Mouse (Mus musculus) liver, adult 2 months (tissue): Measurements from ENCODE around the gene Spata25. TPM values are rescaled to one million over a fixed set of nuclear protein-coding genes. Genes with fewer than 3 reads are reported as not detected.
"Not testable (repeated sequence)": the region's sequence is repeated elsewhere in the genome, so short reads cannot be mapped to it uniquely, and the experiment has no call there.

ENCODE experiments used
- DNase-seq: peaks from one replicate; pipeline ENCODE4 v3.0.0-alpha.2; 2011; ENCODE audit warnings: low read depth, low spot score; ENCODE audit errors: extremely low read depth
- H3K27ac ChIP-seq: fragments of 200-500 bp; replicated peaks from 2 replicates; pipeline ENCODE4 v1.5.1; 2012; ENCODE audit warnings: low read depth, mild to moderate bottlenecking, control low read depth, inconsistent platforms, low read length; ENCODE audit not compliant: insufficient read depth
- H3K27me3 ChIP-seq: fragments of 200-500 bp; 2 replicates; pipeline ENCODE4 v1.6.1; 2012; ENCODE audit warnings: mild to moderate bottlenecking, moderate library complexity, low read length, inconsistent platforms; ENCODE audit not compliant: control insufficient read depth, insufficient read depth
- H3K36me3 ChIP-seq: fragments of 200-500 bp; 2 replicates; pipeline ENCODE4 v1.6.1; 2012; ENCODE audit warnings: low read length, inconsistent platforms; ENCODE audit not compliant: control insufficient read depth, insufficient read depth
- H3K4me1 ChIP-seq: fragments of 200-500 bp; 2 replicates; pipeline ENCODE4 v1.6.1; 2011; ENCODE audit warnings: low read length; ENCODE audit not compliant: control insufficient read depth, insufficient read depth
- H3K4me3 ChIP-seq: fragments of 200-500 bp; 2 replicates; pipeline ENCODE4 v1.5.1; 2011; ENCODE audit warnings: low read depth, mild to moderate bottlenecking, control low read depth, low read length, moderate library complexity; ENCODE audit not compliant: insufficient read depth
- H3K79me2 ChIP-seq: fragments of 200-500 bp; 2 replicates; pipeline ENCODE4 v1.6.1; 2012; ENCODE audit warnings: inconsistent platforms, mild to moderate bottlenecking, low read length, moderate library complexity; ENCODE audit not compliant: control insufficient read depth, insufficient read depth
- H3K9ac ChIP-seq: fragments of 200-500 bp; 2 replicates; pipeline ENCODE4 v1.6.1; 2012; ENCODE audit warnings: low read depth, mild to moderate bottlenecking, control low read depth, inconsistent platforms, low read length
- CTCF ChIP-seq: fragments of 200-500 bp; IDR thresholded peaks from 2 replicates; pipeline ENCODE4 v1.5.1; 2011; ENCODE audit warnings: low read depth, low read length, control low read depth
- POLR2A ChIP-seq: fragments of 200-500 bp; IDR thresholded peaks from 2 replicates; pipeline ENCODE4 v1.6.1; 2011; ENCODE audit warnings: low read length, control low read depth; ENCODE audit not compliant: insufficient read depth; ENCODE audit errors: extremely low read depth
- WGBS: fragments of 180-500 bp; shearing (Covaris S2); methylation state at CpG from one replicate; pipeline ENCODE4 v1.1.7; 2018; 5-methylcytosine and 5-hydroxymethylcytosine counted together
- polyA plus RNA-seq: library from polyadenylated mRNA; depleted of rRNA; stranded (reverse); fragments of >200 nt; gene quantifications from 2 replicates; pipeline ENCODE4 v1.2.3, GENCODE M21; 2012
- total RNA-seq: library from RNA; depleted of rRNA; stranded (reverse); fragments of >200 nt; gene quantifications from 2 replicates; pipeline ENCODE4 v1.2.3, GENCODE M21; 2014

The Spata25 gene
- total and polyA plus RNA-seq, 2 experiments: 0.18 TPM; not detected in 1

DNA sequence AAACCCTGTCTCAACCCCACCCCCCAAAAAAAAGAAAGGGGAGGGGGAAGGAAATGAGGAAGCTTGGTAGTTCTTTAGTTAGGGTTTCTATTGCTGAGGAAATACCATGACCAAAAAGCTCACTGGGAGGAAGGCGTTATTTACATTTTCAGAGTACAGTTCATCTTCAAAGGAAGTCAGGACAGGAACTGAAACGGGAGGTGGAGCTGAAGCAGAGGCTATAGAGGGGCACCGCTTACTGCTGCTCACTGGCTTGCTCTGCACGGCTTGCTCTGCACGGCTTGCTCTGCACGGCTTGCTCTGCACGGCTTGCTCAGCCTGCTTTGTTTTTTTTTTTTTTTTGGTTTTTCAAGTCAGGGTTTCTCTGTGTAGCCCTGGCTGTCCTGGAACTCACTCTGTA, 40.2 kb upstream of the Spata25 start:
- no peak for TF ChIP-seq POLR2A
- TF ChIP-seq CTCF: no peak
- H3K4me3 ChIP-seq: no peak overlapping the region
- no peak overlapping the region for H3K27ac ChIP-seq
- peaks cover 4% of the 10 kb centered on the region; the same call in 1 of the 2 replicates for H3K4me1 ChIP-seq
- 76% methylated on average over 7 of the region's 7 CpGs for WGBS
- no peaks in the 10 kb centered on the region for H3K27me3 ChIP-seq
- H3K79me2 ChIP-seq: no peaks in the 10 kb centered on the region
- no peak overlapping the region for H3K9ac ChIP-seq
- no peaks in the 10 kb centered on the region for H3K36me3 ChIP-seq
- DNase-seq: peak; percentile 51

DNA sequence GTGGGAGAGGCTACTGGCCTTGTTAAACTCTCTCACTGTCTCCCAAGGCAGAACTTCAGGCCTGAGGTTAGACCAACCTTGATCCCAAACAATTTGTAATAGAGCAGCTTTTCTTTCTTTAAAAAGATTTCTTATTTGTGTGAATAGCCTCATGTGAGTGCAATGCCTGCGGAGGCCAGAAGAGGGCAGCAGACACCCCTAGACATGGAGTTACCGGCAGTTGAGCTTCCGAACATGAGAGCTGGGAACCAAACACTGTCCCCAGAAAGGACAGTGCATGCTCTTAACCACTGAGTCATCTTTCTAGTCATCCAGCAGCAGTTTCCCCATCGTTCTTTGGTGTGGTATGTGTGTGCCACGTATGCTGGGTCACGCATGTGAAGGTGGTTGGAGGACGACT, 39.2 kb upstream of the Spata25 start:
- TF ChIP-seq CTCF: peak; percentile 75
- no peak for TF ChIP-seq POLR2A

GRCm38 (mm10) chr2:164866741-164867551, 38.6 kb upstream of the Spata25 start:
- H3K27ac ChIP-seq: peak overlapping the region; percentile 33
- H3K4me3 ChIP-seq: no peak overlapping the region
- H3K27me3 ChIP-seq: no peaks in the 10 kb centered on the region
- WGBS: 52% methylated on average over 16 of the region's 16 CpGs
- peak; percentile 61 for DNase-seq
- H3K4me1 ChIP-seq: peaks cover 4% of the 10 kb centered on the region; the same call in 1 of the 2 replicates
- H3K9ac ChIP-seq: peak overlapping the region; percentile 14; the same call in 1 of the 2 replicates
- no peaks in the 10 kb centered on the region for H3K36me3 ChIP-seq
- no peak for TF ChIP-seq POLR2A
- TF ChIP-seq CTCF: no peak
- no peaks in the 10 kb centered on the region for H3K79me2 ChIP-seq

More for the DNA sequence above, 39.2 kb upstream of the Spata25 start:
- H3K4me3 ChIP-seq: no peak overlapping the region
- no peaks in the 10 kb centered on the region for H3K27me3 ChIP-seq
- H3K79me2 ChIP-seq: no peaks in the 10 kb centered on the region
- no peak for DNase-seq
- WGBS: 88% methylated on average over 7 of the region's 7 CpGs
- peaks cover 4% of the 10 kb centered on the region; the same call in 1 of the 2 replicates for H3K4me1 ChIP-seq
- H3K9ac ChIP-seq: no peak overlapping the region
- no peaks in the 10 kb centered on the region for H3K36me3 ChIP-seq
- peak overlapping the region; percentile 33 for H3K27ac ChIP-seq

DNA sequence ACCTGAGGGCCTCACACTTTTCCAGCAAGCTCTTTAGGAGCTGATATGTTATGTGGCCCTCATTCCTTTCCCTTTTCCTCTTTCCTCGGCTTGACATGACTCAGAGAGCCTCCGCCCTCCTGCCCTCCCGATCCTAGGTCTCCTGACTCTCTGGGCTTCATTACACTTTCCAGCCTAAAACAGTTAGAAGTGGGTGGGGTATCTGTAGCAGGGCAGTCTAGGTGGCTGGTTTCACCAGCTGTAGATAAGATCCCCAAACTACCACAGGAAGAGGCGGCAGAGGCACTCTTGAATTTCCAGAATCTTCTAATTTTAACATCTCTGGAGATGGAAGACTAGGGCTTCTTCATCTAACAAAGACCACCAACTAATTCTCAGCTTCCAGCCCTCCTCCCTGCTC, 36.3 kb upstream of the Spata25 start:
- TF ChIP-seq POLR2A: no peak
- DNase-seq: no peak
- no peak overlapping the region for H3K27ac ChIP-seq
- H3K27me3 ChIP-seq: no peaks in the 10 kb centered on the region
- no peaks in the 10 kb centered on the region for H3K36me3 ChIP-seq
- H3K79me2 ChIP-seq: no peaks in the 10 kb centered on the region
- peaks cover 4% of the 10 kb centered on the region; the same call in 1 of the 2 replicates for H3K4me1 ChIP-seq
- no peak overlapping the region for H3K9ac ChIP-seq
- H3K4me3 ChIP-seq: no peak overlapping the region
- WGBS: 78% methylated on average over 4 of the region's 4 CpGs

DNA sequence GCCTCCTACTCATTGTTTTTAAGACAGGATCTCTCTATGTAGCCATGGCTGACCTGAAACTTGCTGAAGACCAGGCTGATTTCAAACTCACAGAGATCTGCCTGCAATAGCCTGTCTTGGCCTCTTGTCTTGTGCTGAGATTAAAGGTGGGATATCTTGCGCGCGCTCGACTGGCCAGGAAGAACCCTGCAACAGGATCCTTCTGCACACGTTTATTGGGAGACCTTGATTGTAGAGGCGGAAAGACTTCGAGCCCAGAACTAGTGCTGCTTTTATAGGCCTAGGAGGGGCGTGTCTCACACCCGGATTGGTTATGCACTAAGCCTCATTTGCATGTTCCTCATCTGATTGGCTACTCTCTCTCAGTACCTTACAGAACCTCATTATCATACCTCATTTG, 35.1 kb upstream of the Spata25 start:
- WGBS: 97% methylated on average over 9 of the region's 9 CpGs
- H3K27ac ChIP-seq: not testable (repeated sequence)

DNA sequence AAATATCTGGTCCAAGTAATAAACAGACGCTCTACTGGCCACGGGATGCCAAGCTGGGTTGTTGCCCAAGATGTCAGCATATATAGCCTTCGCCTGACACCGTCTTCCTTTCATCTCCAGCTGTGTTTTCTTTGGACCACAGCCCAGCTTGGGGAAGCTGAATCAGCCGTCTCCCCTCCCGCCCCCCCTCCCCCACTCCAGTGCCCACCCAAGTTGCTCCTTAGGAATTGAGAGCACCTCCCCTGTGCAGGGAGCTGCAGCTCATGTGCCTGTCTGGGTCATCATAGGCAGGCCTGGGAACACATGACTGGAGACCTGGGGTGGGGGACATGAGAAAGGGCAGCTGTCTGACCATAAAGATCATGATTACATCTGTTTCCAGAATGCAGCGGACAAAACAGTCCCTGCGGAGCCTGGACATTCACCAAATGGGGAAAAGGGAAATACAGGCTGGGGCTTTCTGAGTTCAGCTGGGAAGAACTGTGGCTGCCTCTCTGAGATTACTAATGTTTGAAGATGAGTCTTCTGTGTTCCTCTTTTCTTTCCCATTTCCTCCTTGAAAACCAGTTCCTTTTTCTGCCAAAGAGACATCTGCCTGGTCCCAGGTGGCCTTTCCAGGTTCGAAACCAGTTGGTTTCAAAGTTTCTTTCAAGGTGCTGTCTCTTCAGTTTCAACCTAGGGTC, 34.0 kb upstream of the Spata25 start:
- Histone ChIP-seq H3K27ac (peak overlapping the region; percentile 59), H3K27me3 (no peaks in the 10 kb centered on the region), H3K79me2 (no peaks in the 10 kb centered on the region), H3K9ac (no peak overlapping the region), H3K4me1 (peaks cover 11% of the 10 kb centered on the region), H3K36me3 (no peaks in the 10 kb centered on the region), H3K4me3 (no peak overlapping the region)
- DNase-seq: peak; percentile 54
- 45% methylated on average over 9 of the region's 9 CpGs for WGBS
- TF ChIP-seq CTCF (no peak), POLR2A (no peak)

More for the DNA sequence above, 35.1 kb upstream of the Spata25 start:
- H3K4me1 ChIP-seq: peaks cover 11% of the 10 kb centered on the region
- H3K36me3 ChIP-seq, DNase-seq, H3K79me2 ChIP-seq, H3K4me3 ChIP-seq, H3K9ac ChIP-seq, H3K27me3 ChIP-seq: not testable (repeated sequence)
